Mouse (Mus musculus) right cerebral cortex, adult 18-20 months (tissue): Measurements from ENCODE around the gene Daw1.

Source experiments
- DNase-seq: peaks from one replicate; pipeline ENCODE4 v3.0.0; 2022; ENCODE audit warnings: mixed read lengths

The Daw1 gene

GRCm38 (mm10) chr1:83159603-83160002, at the start of gene Daw1:
Daw1 (plus strand) TSS chr1:83159752.
- DNase-seq, result peak; percentile 53

- DNase-seq, result no peak
These were observed 48.6 kb upstream of the Daw1 start for GRCm38 (mm10) chr1:83110992-83111391.

GRCm38 (mm10) chr1:83111726-83112125, 47.8 kb upstream of the Daw1 start:
- DNase-seq, result peak; percentile 3

- DNase-seq, result no peak
These were observed 43.0 kb upstream of the Daw1 start, which contains the start of gene Ccl20 for GRCm38 (mm10) chr1:83116447-83117137. Ccl20 (plus strand) TSS chr1:83116766.

GRCm38 (mm10) chr1:83117217-83117616, 42.3 kb upstream of the Daw1 start:
- no peak for DNase-seq

GRCm38 (mm10) chr1:83117661-83118060, 41.9 kb upstream of the Daw1 start:
- DNase-seq, result peak; percentile 35

- no peak for DNase-seq
These were observed 39.6 kb upstream of the Daw1 start for GRCm38 (mm10) chr1:83119903-83120302.

- DNase-seq, result no peak
These were observed 39.2 kb upstream of the Daw1 start for GRCm38 (mm10) chr1:83120312-83120711.

- DNase-seq, result no peak
These were observed 36.4 kb upstream of the Daw1 start for GRCm38 (mm10) chr1:83123201-83123600.

- DNase-seq, result no peak
These were observed 23.7 kb upstream of the Daw1 start for GRCm38 (mm10) chr1:83135829-83136228.

- no peak for DNase-seq
These were observed 21.7 kb upstream of the Daw1 start for GRCm38 (mm10) chr1:83137847-83138246.

- DNase-seq, result no peak
These were observed 20.8 kb upstream of the Daw1 start for GRCm38 (mm10) chr1:83138721-83139120.

- DNase-seq, result no peak
These were observed 18.0 kb upstream of the Daw1 start for GRCm38 (mm10) chr1:83141510-83141909.

GRCm38 (mm10) chr1:83142055-83142454, 17.5 kb upstream of the Daw1 start:
- DNase-seq, result no peak

GRCm38 (mm10) chr1:83146547-83146946, 13.0 kb upstream of the Daw1 start:
- DNase-seq, result no peak

GRCm38 (mm10) chr1:83150227-83150626, 9.3 kb upstream of the Daw1 start:
- no peak for DNase-seq

GRCm38 (mm10) chr1:83152961-83153360, 6.6 kb upstream of the Daw1 start:
- DNase-seq, result peak; percentile 31

GRCm38 (mm10) chr1:83156876-83157275, 2.7 kb upstream of the Daw1 start:
- DNase-seq, result no peak

GRCm38 (mm10) chr1:83161658-83162057, 2.1 kb downstream of the Daw1 start:
- no peak for DNase-seq

- no peak for DNase-seq
These were observed 4.5 kb downstream of the Daw1 start for GRCm38 (mm10) chr1:83164027-83164426.

GRCm38 (mm10) chr1:83169158-83169557, 9.6 kb downstream of the Daw1 start:
- no peak for DNase-seq

- DNase-seq, result no peak
These were observed 16.4 kb downstream of the Daw1 start for GRCm38 (mm10) chr1:83175985-83176384.

GRCm38 (mm10) chr1:83179531-83179930, 20.0 kb downstream of the Daw1 start:
- DNase-seq, result no peak

GRCm38 (mm10) chr1:83181418-83181817, 21.9 kb downstream of the Daw1 start:
- peak; percentile 16 for DNase-seq

GRCm38 (mm10) chr1:83187154-83187553, 27.6 kb downstream of the Daw1 start:
- peak; percentile 58 for DNase-seq
